Mouse (Mus musculus) bone marrow, adult 2 months (tissue): ENCODE results near the gene Rab11a. TPM values are rescaled to one million over a fixed set of nuclear protein-coding genes. Genes with fewer than 3 reads are reported as not detected.

ENCODE experiments used
- H3K27ac ChIP-seq: fragments of 200-500 bp; 2 replicates; pipeline ENCODE4 v1.5.1; 2012; ENCODE audit warnings: low read depth, mild to moderate bottlenecking, control low read depth, inconsistent platforms, low read length; ENCODE audit not compliant: control insufficient read depth, poor library complexity, insufficient read depth
- H3K4me1 ChIP-seq: fragments of 200-500 bp; 2 replicates; pipeline ENCODE4 v1.6.1; 2011; ENCODE audit warnings: low read length; ENCODE audit not compliant: control insufficient read depth, insufficient read depth
- H3K4me3 ChIP-seq: fragments of 200-500 bp; replicated peaks from 2 replicates; pipeline ENCODE3; 2011; ENCODE audit warnings: mild to moderate bottlenecking, low read depth, low read length, control low read depth; ENCODE audit not compliant: control insufficient read depth
- CTCF ChIP-seq: fragments of 200-500 bp; IDR thresholded peaks from 2 replicates; pipeline ENCODE4 v1.5.1; 2011; ENCODE audit warnings: low read length, control low read depth; ENCODE audit not compliant: control insufficient read depth, insufficient read depth
- POLR2A ChIP-seq: fragments of 200-500 bp; IDR thresholded peaks from 2 replicates; pipeline ENCODE4 v1.6.1; 2011; ENCODE audit warnings: low read depth, mild to moderate bottlenecking, control low read depth, low read length, borderline replicate concordance; ENCODE audit not compliant: control insufficient read depth
- WGBS: fragments of 180-500 bp; shearing (Covaris S2); methylation state at CpG from one replicate; pipeline ENCODE4 v1.1.7; 2018; 5-methylcytosine and 5-hydroxymethylcytosine counted together
- polyA plus RNA-seq: library from polyadenylated mRNA; stranded (reverse); fragments of >200 nt; gene quantifications from 2 replicates; pipeline ENCODE4 v1.2.4, GENCODE M21; 2011; ENCODE audit warnings: low replicate concordance; ENCODE audit not compliant: missing spikeins, insufficient read depth, insufficient read length

The Rab11a gene
- 132 and 148 TPM in 2 replicates for polyA plus RNA-seq

GRCm38 (mm10) chr9:64737406-64738201 is at the start of gene Rab11a:
Gene Rab11a, minus strand, starts transcription at chr9:64737758.
- TF ChIP-seq POLR2A (peak; percentile 77; the same call in 1 of the 2 replicates), CTCF (no peak)
- H3K27ac ChIP-seq: peak within 1 kb of the TSS; percentile 86
- peak within 1 kb of the TSS; percentile 84 for H3K4me3 ChIP-seq
- H3K4me1 ChIP-seq: no peaks in the 10 kb centered on the region; the same call in 1 of the 2 replicates
- WGBS: under 1% methylated on average over 61 of the region's 61 CpGs

- Histone ChIP-seq H3K4me3 (no peak overlapping the region), H3K27ac (no peak overlapping the region), H3K4me1 (peaks cover 4% of the 10 kb centered on the region)
- TF ChIP-seq POLR2A (no peak), CTCF (no peak)
- WGBS: 77% methylated on average over 9 of the region's 9 CpGs
Observed at GRCm38 (mm10) chr9:64786216-64786905, 48.8 kb upstream of the Rab11a start.

- H3K4me1 ChIP-seq: peaks cover 2% of the 10 kb centered on the region
- H3K27ac ChIP-seq: no peak overlapping the region
- WGBS: 42% methylated on average over 4 of the region's 4 CpGs
- TF ChIP-seq CTCF (peak; percentile 98), POLR2A (no peak)
- H3K4me3 ChIP-seq: no peak overlapping the region
Observed at GRCm38 (mm10) chr9:64784841-64785240, 47.3 kb upstream of the Rab11a start.

- TF ChIP-seq POLR2A (no peak), CTCF (no peak)
Observed at GRCm38 (mm10) chr9:64783511-64783910, 46.0 kb upstream of the Rab11a start.

GRCm38 (mm10) chr9:64779628-64780027 is 42.1 kb upstream of the Rab11a start:
- no peak overlapping the region for H3K4me3 ChIP-seq
- TF ChIP-seq CTCF (no peak), POLR2A (no peak)
- no peak overlapping the region for H3K27ac ChIP-seq
- no peaks in the 10 kb centered on the region; the same call in 1 of the 2 replicates for H3K4me1 ChIP-seq
- WGBS: 39% methylated on average over 7 of the region's 7 CpGs

More at GRCm38 (mm10) chr9:64783511-64783910, 46.0 kb upstream of the Rab11a start:
- WGBS: 92% methylated on average over 7 of the region's 7 CpGs
- Histone ChIP-seq H3K4me3 (no peak overlapping the region), H3K27ac (no peak overlapping the region), H3K4me1 (no peaks in the 10 kb centered on the region; the same call in 1 of the 2 replicates)

- TF ChIP-seq POLR2A: no peak
- TF ChIP-seq CTCF: no peak
- WGBS: 86% methylated on average over 1 of the region's 1 CpGs
- no peaks in the 10 kb centered on the region; the same call in 1 of the 2 replicates for H3K4me1 ChIP-seq
Observed at GRCm38 (mm10) chr9:64778151-64778550, 40.6 kb upstream of the Rab11a start.

GRCm38 (mm10) chr9:64777441-64777987 is 40.0 kb upstream of the Rab11a start:
- WGBS: 75% methylated on average over 4 of the region's 4 CpGs
- Histone ChIP-seq H3K4me1 (no peaks in the 10 kb centered on the region; the same call in 1 of the 2 replicates), H3K27ac (no peak overlapping the region), H3K4me3 (no peak overlapping the region)
- TF ChIP-seq POLR2A: no peak
- TF ChIP-seq CTCF: no peak

More at GRCm38 (mm10) chr9:64778151-64778550, 40.6 kb upstream of the Rab11a start:
- no peak overlapping the region for H3K4me3 ChIP-seq
- H3K27ac ChIP-seq: no peak overlapping the region

GRCm38 (mm10) chr9:64775491-64775890 is 37.9 kb upstream of the Rab11a start:
- Histone ChIP-seq H3K27ac (no peak overlapping the region), H3K4me3 (no peak overlapping the region), H3K4me1 (no peaks in the 10 kb centered on the region; the same call in 1 of the 2 replicates)
- no peak for TF ChIP-seq POLR2A
- TF ChIP-seq CTCF: no peak
- WGBS: 48% methylated on average over 4 of the region's 4 CpGs
